Comparison of ENCODE assay signal across 22 mouse cellular contexts in genomic region chr13:69623843-69624242, GRCm38 (mm10). TPM values are rescaled to one million over a fixed set of nuclear protein-coding genes. Genes with fewer than 3 reads are reported as not detected.
DNase-seq lines count a peak whose midpoint lies in the region; ATAC-seq and TF ChIP-seq lines count a peak whose summit lies in the region.
"Had no signal": no experiment of that assay in that cellular context is flagged by ENCODE, and none has a peak within 500 bp of the region (broad histone marks: within the 10 kb centered on the region; RNA-seq: fewer than 3 reads in every experiment).

No protein-coding gene starts in this region.

- peaks cover 39% of the 10 kb centered on the region for H3K36me3 ChIP-seq in lung, postnatal 0 days (ENCODE audit: insufficient read depth, low read length)

- H3K4me1 ChIP-seq in lung, postnatal 0 days (ENCODE audit: insufficient read depth, low read depth, low read length) = no peaks in the 10 kb centered on the region
- H3K4me1 ChIP-seq: embryonic facial prominence, embryonic 10.5 days; forebrain, embryonic 15.5 days; heart, embryonic 10.5 days; hindbrain, embryonic 13.5 days had no signal

- no peak overlapping the region for H3K4me2 ChIP-seq in lung, postnatal 0 days (replicated peaks; ENCODE audit: low read depth, low read length)
- H3K4me2 ChIP-seq: forebrain, embryonic 15.5 days; hindbrain, embryonic 13.5 days had no signal

- no peak overlapping the region for H3K9ac ChIP-seq in lung, postnatal 0 days (replicated peaks; ENCODE audit: low read depth)
- H3K9ac ChIP-seq: forebrain, embryonic 15.5 days; hindbrain, embryonic 13.5 days had no signal

- no peaks in the 10 kb centered on the region for H3K9me3 ChIP-seq in lung, postnatal 0 days (ENCODE audit: low read length)
- H3K9me3 ChIP-seq: embryonic facial prominence, embryonic 10.5 days; forebrain, embryonic 15.5 days; G1E; heart, embryonic 10.5 days; hindbrain, embryonic 13.5 days had no signal

- TF ChIP-seq EP300 in lung, postnatal 0 days (IDR thresholded peaks at IDR 0.05) = no peak

- TF ChIP-seq CTCF in lung, postnatal 0 days (IDR thresholded peaks at IDR 0.05) = no peak

- H3K27ac ChIP-seq in lung, postnatal 0 days (ENCODE audit: low read length) = no peak overlapping the region
- H3K27ac ChIP-seq: embryonic facial prominence, embryonic 10.5 days; forebrain, embryonic 15.5 days; heart, embryonic 10.5 days; hindbrain, embryonic 13.5 days; hindbrain, postnatal 0 days had no signal

- no peaks in the 10 kb centered on the region for H3K27me3 ChIP-seq in lung, postnatal 0 days (replicated peaks; ENCODE audit: insufficient read depth, low read length)
- H3K27me3 ChIP-seq: forebrain, embryonic 15.5 days; hindbrain, embryonic 13.5 days had no signal

- WGBS in lung, postnatal 0 days = 74% methylated on average over 5 of the region's 5 CpGs

- peak; percentile 29 for DNase-seq in adrenal gland, adult 2 months
- no peak for DNase-seq in adrenal gland, postnatal 14 days
- peak; percentile 39 for DNase-seq in lung, postnatal 0 days (ENCODE audit: low spot score)
- no peak for DNase-seq in lung, postnatal 4 days
- DNase-seq in urinary bladder, postnatal 36 days (ENCODE audit: low spot score in 2 of 2) = peak; percentile 45 to 49
- no peak for DNase-seq in urinary bladder, postnatal 4 days (ENCODE audit: low spot score in 2 of 2)
- DNase-seq in ovary, postnatal 36 days (ENCODE audit: low spot score) = no peak
- DNase-seq: adrenal gland, postnatal 36 days; B cell, adult 2 months; cerebellum, adult 2 months; cerebellum, postnatal 10 days; gastrocnemius, adult 2 months; gastrocnemius, postnatal 25 days; heart, adult 18-20 months; heart, postnatal 10 days had no signal

- ATAC-seq in lung, postnatal 0 days = peak; percentile 65
- ATAC-seq: CD4-positive, CD25-positive, alpha-beta regulatory T cell, adult 4 months; forebrain, embryonic 15.5 days; hindbrain, postnatal 0 days had no signal

- H3K4me3 ChIP-seq in lung, postnatal 0 days (ENCODE audit: low read depth, low read length) = no peak overlapping the region
- H3K4me3 ChIP-seq: embryonic facial prominence, embryonic 10.5 days; forebrain, embryonic 15.5 days; gastrocnemius, adult 2 months; heart, embryonic 10.5 days; hindbrain, embryonic 13.5 days had no signal

RNA-seq across cellular contexts. Expression of gene Srd5a1, which starts 12.6 kb away (rescaled TPM):
- total RNA-seq in adrenal gland, adult 2 months (2021) = 10 to 100 TPM in 1 of 2 experiments, 1 to 10 TPM in 1; 9.4 to 13.9 TPM
- polyA plus RNA-seq in adrenal gland, adult 2 months (2012; rRNA removed) = 35.0 and 41.6 TPM in 2 replicates
- 16.7 and 18.2 TPM in 2 replicates for total RNA-seq in adrenal gland, postnatal 14 days (2021)
- 5.0 and 7.4 TPM in 2 replicates for polyA plus RNA-seq in lung, postnatal 0 days (2015; fragmentation: Nextera tagmentation; extraction: Ambion mirVana)

Comparison
In these comparisons a context has a peak if more than half of its experiments do, and no peak if none do; other contexts are left out.
1. DNase-seq: peak in adrenal gland, adult 2 months (single experiment), lung, postnatal 0 days (single experiment) and urinary bladder, postnatal 36 days (2 of 2); none in adrenal gland, postnatal 14 days (single experiment), lung, postnatal 4 days (0 of 2), urinary bladder, postnatal 4 days (0 of 2) and ovary, postnatal 36 days (single experiment).